Mouse (Mus musculus) midbrain, embryonic 11.5 days (tissue): ENCODE measurements at regions not wholly inside any gene's neighbourhood (a gene's known extent, or its start where the extent isn't known, plus 50 kb on each side); places are given as distances from the start of the nearest gene placed in this dataset.

Experiments
- ATAC-seq: fragments of 200-750 bp; cut with Nextera tagmentation; 2 replicates; pipeline ENCODE4 v1.8.0; 2017; ENCODE audit warnings: moderate TSS enrichment, moderate library complexity; ENCODE audit not compliant: low FRiP score
- DNase-seq: peaks from one replicate; pipeline ENCODE4 v3.0.0; 2015; ENCODE audit warnings: low spot score; ENCODE audit errors: missing footprints
- H3K27ac ChIP-seq: fragments of 300-500 bp; sonication (generic); 2 replicates; pipeline ENCODE4 v1.5.1; 2014; ENCODE audit warnings: low read depth, low read length
- H3K27me3 ChIP-seq: fragments of 300-500 bp; sonication (generic); 2 replicates; pipeline ENCODE4 v1.6.1; 2014; ENCODE audit warnings: mild to moderate bottlenecking, low read length, moderate library complexity, mixed read lengths; ENCODE audit not compliant: control insufficient read depth, insufficient read depth
- H3K36me3 ChIP-seq: fragments of 300-500 bp; sonication (generic); 2 replicates; pipeline ENCODE4 v1.6.1; 2014; ENCODE audit warnings: mild to moderate bottlenecking, low read length, moderate library complexity, mixed read lengths; ENCODE audit not compliant: control insufficient read depth, insufficient read depth
- H3K4me1 ChIP-seq: fragments of 300-500 bp; sonication (generic); 2 replicates; pipeline ENCODE4 v1.6.1; 2014; ENCODE audit warnings: low read length; ENCODE audit not compliant: control insufficient read depth, insufficient read depth
- H3K4me2 ChIP-seq: fragments of 300-500 bp; sonication (generic); 2 replicates; pipeline ENCODE4 v1.6.1; 2014; ENCODE audit warnings: mild to moderate bottlenecking, moderate library complexity
- H3K4me3 ChIP-seq: fragments of 300-500 bp; sonication (generic); 2 replicates; pipeline ENCODE4 v1.5.1; 2014; ENCODE audit warnings: low read depth, low read length
- H3K9ac ChIP-seq: fragments of 300-500 bp; sonication (generic); 2 replicates; pipeline ENCODE4 v1.6.1; 2014; ENCODE audit warnings: low read length
- H3K9me3 ChIP-seq: fragments of 300-500 bp; sonication (generic); 2 replicates; pipeline ENCODE4 v1.6.1; 2016; ENCODE audit warnings: low read length; ENCODE audit not compliant: control insufficient read depth
- WGBS: fragments of 180-500 bp; shearing (Covaris S2); extraction: QIAGEN DNeasy Blood & Tissue Kit; methylation state at CpG from one replicate; pipeline ENCODE4 v1.1.7; 2014; 5-methylcytosine and 5-hydroxymethylcytosine counted together

GRCm38 (mm10) chr10:24493936-24494335 is 101.3 kb upstream of the Ccn2 start:
- H3K4me1 ChIP-seq = no peaks in the 10 kb centered on the region
- ATAC-seq = no peak
- no peak for DNase-seq
- no peaks in the 10 kb centered on the region for H3K36me3 ChIP-seq
- no peaks in the 10 kb centered on the region for H3K27me3 ChIP-seq
- no peak overlapping the region for H3K4me2 ChIP-seq
- no peaks in the 10 kb centered on the region for H3K9me3 ChIP-seq
- no peak overlapping the region for H3K4me3 ChIP-seq
- H3K27ac ChIP-seq = no peak overlapping the region
- H3K9ac ChIP-seq = no peak overlapping the region
- WGBS = 82% methylated on average over 6 of the region's 6 CpGs

- no peak overlapping the region for H3K9ac ChIP-seq
- H3K27me3 ChIP-seq = no peaks in the 10 kb centered on the region
- H3K27ac ChIP-seq = no peak overlapping the region
- no peaks in the 10 kb centered on the region for H3K4me1 ChIP-seq
- H3K4me2 ChIP-seq = no peak overlapping the region
- H3K4me3 ChIP-seq = no peak overlapping the region
- DNase-seq = no peak
- WGBS = 89% methylated on average over 11 of the region's 11 CpGs
- no peak for ATAC-seq
- H3K36me3 ChIP-seq = no peaks in the 10 kb centered on the region
- H3K9me3 ChIP-seq = no peaks in the 10 kb centered on the region
Observed at GRCm38 (mm10) chr10:24519795-24520512, 75.3 kb upstream of the Ccn2 start.

- Histone ChIP-seq H3K4me3 (no peak overlapping the region), H3K4me2 (no peak overlapping the region), H3K27me3 (no peaks in the 10 kb centered on the region), H3K27ac (no peak overlapping the region), H3K9ac (no peak overlapping the region), H3K36me3 (no peaks in the 10 kb centered on the region), H3K4me1 (no peaks in the 10 kb centered on the region), H3K9me3 (no peaks in the 10 kb centered on the region)
- 87% methylated on average over 3 of the region's 3 CpGs for WGBS
- ATAC-seq = no peak
- no peak for DNase-seq
Observed at GRCm38 (mm10) chr10:24520515-24520914, 74.7 kb upstream of the Ccn2 start.

GRCm38 (mm10) chr10:24532776-24533175 is 62.5 kb upstream of the Ccn2 start:
- ATAC-seq = no peak

GRCm38 (mm10) chr10:24534901-24535300 is 60.3 kb upstream of the Ccn2 start:
- H3K27me3 ChIP-seq = no peaks in the 10 kb centered on the region
- H3K9ac ChIP-seq = no peak overlapping the region
- no peaks in the 10 kb centered on the region for H3K36me3 ChIP-seq
- no peak for ATAC-seq
- DNase-seq = no peak
- no peaks in the 10 kb centered on the region for H3K9me3 ChIP-seq
- H3K4me2 ChIP-seq = no peak overlapping the region
- H3K4me1 ChIP-seq = no peaks in the 10 kb centered on the region
- H3K4me3 ChIP-seq = no peak overlapping the region
- WGBS = 95% methylated on average over 11 of the region's 11 CpGs
- no peak overlapping the region for H3K27ac ChIP-seq

More at GRCm38 (mm10) chr10:24532776-24533175, 62.5 kb upstream of the Ccn2 start:
- Histone ChIP-seq H3K36me3 (no peaks in the 10 kb centered on the region), H3K9me3 (no peaks in the 10 kb centered on the region), H3K27ac (no peak overlapping the region), H3K4me1 (no peaks in the 10 kb centered on the region), H3K4me2 (no peak overlapping the region), H3K9ac (no peak overlapping the region), H3K27me3 (no peaks in the 10 kb centered on the region), H3K4me3 (no peak overlapping the region)
- 89% methylated on average over 2 of the region's 2 CpGs for WGBS
- DNase-seq = peak; percentile 44

- 92% methylated on average over 6 of the region's 6 CpGs for WGBS
- no peak overlapping the region for H3K4me2 ChIP-seq
- no peaks in the 10 kb centered on the region for H3K9me3 ChIP-seq
- no peak overlapping the region for H3K4me3 ChIP-seq
- no peak overlapping the region for H3K9ac ChIP-seq
- H3K27me3 ChIP-seq = no peaks in the 10 kb centered on the region
- no peaks in the 10 kb centered on the region for H3K4me1 ChIP-seq
- H3K27ac ChIP-seq = no peak overlapping the region
- ATAC-seq (no peak), DNase-seq (peak; percentile 12)
- H3K36me3 ChIP-seq = no peaks in the 10 kb centered on the region
Observed at GRCm38 (mm10) chr10:24535461-24535860, 59.8 kb upstream of the Ccn2 start.

- ATAC-seq (no peak), DNase-seq (peak; percentile 49)
- no peaks in the 10 kb centered on the region for H3K4me1 ChIP-seq
- no peak overlapping the region for H3K4me3 ChIP-seq
- H3K9ac ChIP-seq = no peak overlapping the region
- no peak overlapping the region for H3K4me2 ChIP-seq
- H3K36me3 ChIP-seq = no peaks in the 10 kb centered on the region
- H3K27ac ChIP-seq = no peak overlapping the region
- no peaks in the 10 kb centered on the region for H3K9me3 ChIP-seq
- WGBS = 86% methylated on average over 4 of the region's 4 CpGs
- no peaks in the 10 kb centered on the region for H3K27me3 ChIP-seq
Observed at GRCm38 (mm10) chr10:24541990-24542389, 53.3 kb upstream of the Ccn2 start.
